Mouse (Mus musculus) adrenal gland, postnatal 36 days (tissue): ENCODE results near the gene Mtmr3. TPM values are rescaled to one million over a fixed set of nuclear protein-coding genes. Genes with fewer than 3 reads are reported as not detected.
A peak's percentile ranks its signal among the peaks of the same experiment; 100 is the strongest.

ENCODE experiments used
- DNase-seq, 2 experiments: peaks; one replicate each; pipeline ENCODE4 v3.0.0; 2021; ENCODE audit warnings: mixed read lengths in 1 of 2
- total RNA-seq, 2 experiments: library from RNA; stranded (reverse); gene quantifications; 2 replicates each; pipeline ENCODE4 v1.2.3; 2021

Mtmr3 gene
- total RNA-seq, 2 experiments from 2014 or later, result 55.6 to 64.4 TPM

GRCm38 (mm10) chr11:4518981-4519380, 75.7 kb downstream of the Mtmr3 start:
- no peak for DNase-seq

- no peak for DNase-seq
Observed at GRCm38 (mm10) chr11:4507421-4507820, 87.2 kb downstream of the Mtmr3 start.

GRCm38 (mm10) chr11:4506486-4506885, 88.2 kb downstream of the Mtmr3 start:
- no peak for DNase-seq

DNA sequence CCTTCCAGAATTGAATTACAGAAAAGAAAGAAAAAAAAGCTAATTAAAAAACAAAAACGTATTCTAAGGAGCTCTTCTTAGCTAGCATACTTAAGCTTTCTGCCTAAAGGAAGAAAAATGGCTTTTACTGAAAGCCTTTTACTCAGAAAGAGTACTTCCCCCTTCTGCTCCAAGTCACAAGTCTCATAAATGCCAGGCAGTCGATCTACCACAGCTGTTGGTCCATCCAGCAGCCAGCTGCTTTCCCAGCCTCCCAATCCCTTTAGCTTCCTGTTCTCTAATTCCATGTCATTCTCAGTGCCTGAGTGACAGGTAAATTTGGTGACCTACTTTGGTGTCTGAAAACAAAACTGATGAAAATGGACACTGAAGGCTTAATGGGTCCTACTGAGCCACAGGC, 92.5 kb downstream of the Mtmr3 start:
- no peak for DNase-seq

GRCm38 (mm10) chr11:4500826-4501225, 93.8 kb downstream of the Mtmr3 start:
- no peak for DNase-seq

DNA sequence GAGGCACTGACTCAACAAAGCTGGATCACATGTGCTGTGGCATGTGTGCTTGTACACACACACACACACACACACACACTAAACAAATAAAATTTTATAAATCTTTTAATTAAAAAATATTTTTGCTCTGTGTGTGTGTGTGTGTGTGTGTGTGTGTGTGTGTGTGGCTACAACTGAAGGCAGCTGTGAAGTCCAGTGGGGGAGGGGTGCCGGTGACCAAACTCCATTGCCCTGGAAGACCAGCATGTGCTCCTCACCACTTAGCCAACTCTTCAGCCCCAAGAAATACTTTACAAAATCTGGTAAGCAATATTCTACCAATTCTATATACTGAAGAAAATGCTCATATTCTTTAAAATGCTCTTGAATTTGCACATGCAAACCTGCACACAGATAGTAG, 94.4 kb downstream of the Mtmr3 start:
- DNase-seq, result no peak

GRCm38 (mm10) chr11:4499456-4499855, 95.2 kb downstream of the Mtmr3 start:
- no peak for DNase-seq

GRCm38 (mm10) chr11:4498774-4499173, 95.9 kb downstream of the Mtmr3 start:
- no peak for DNase-seq

- DNase-seq, result peak in 1 of 2 experiments; percentile 16
Observed at GRCm38 (mm10) chr11:4497501-4498118, 97.1 kb downstream of the Mtmr3 start.

DNA sequence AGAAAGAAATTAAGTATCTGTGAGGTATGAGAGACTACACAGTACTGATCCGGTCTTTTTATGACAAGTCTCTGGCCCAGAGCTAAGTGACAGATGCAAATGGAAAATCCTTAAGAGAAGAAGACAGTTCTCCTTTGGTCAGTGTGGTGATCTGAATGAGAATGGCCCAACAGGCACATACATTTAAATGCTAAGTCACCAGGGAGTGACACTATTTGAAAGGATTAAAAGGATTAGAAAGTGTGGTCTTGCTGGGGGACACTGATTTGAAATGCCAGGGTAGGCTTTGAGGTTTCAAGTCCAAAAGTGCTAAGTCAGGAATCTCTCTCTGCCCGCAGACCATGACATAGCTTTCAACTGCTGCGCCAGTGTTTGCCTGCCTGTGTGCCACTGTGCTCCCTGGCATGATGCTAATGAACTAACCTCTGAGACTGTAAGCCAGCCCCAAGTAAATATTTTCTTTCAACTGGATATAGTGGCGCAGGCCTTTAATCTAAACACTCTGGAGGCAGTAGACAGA, 99.6 kb downstream of the Mtmr3 start:
- no peak for DNase-seq

GRCm38 (mm10) chr11:4489207-4489606, 105.5 kb downstream of the Mtmr3 start:
- DNase-seq, result no peak

DNA sequence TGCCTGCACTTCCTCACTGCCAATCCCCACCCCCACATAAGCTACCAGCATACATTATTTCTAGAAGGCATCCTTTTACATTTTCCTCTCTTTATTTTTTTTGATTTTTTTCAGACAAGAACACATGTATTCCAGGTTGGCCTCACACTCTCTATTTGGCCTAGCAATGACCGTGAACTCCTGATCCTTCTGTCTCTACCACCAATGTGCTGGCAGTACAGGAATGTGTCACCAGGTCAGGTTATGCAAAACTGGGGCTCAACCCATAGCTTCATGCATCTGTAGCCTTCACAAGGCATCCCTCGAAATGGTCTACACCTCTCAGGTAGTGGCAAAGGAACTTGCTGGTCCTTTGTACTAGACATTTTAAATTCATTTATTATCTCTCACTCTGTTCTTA, 105.9 kb downstream of the Mtmr3 start:
- DNase-seq, result no peak

- DNase-seq, result no peak
Observed at GRCm38 (mm10) chr11:4488367-4488766, 106.3 kb downstream of the Mtmr3 start.

- DNase-seq, result no peak
Observed at GRCm38 (mm10) chr11:4487401-4487965, 107.2 kb downstream of the Mtmr3 start.

DNA sequence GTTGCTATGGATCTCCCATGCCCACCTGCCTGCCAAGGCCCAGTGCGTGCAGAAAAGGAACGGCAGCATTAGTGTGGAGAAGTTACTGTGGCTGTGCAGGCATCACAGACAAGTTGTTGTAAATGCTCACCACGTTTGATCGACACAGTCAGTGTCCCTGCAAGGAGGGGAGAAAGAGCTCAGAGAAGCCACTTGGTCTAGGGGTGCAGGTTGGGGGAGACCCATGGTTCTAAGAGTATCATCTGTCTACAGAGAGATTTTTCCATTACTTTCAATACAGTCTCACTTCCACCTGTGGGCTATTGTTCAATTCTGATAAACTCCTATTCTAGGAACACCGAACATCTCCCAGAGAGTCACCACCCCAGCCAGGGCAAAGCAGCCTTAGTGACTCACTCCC, 110.1 kb downstream of the Mtmr3 start:
- DNase-seq, result no peak

DNA sequence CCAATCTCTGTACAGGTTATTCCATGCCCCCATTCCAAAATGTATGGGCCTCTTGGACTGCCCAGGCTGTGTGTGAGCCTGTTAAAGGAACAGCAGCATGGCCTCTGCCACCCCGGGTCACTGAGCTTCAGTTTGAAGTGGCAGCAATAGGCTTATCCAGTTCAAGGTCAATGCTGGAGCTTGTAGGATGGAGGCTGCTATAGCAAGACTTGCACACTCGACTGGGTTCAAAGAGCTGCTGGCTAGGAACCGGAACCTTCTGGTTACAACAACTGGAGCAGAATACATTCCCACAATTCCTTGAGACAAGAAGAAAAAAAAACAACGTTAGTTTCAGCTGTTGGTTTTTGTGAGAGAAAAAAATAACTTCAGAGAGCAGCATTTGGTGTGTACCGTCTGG, 112.0 kb downstream of the Mtmr3 start:
- DNase-seq, result no peak

- no peak for DNase-seq
Observed at GRCm38 (mm10) chr11:4476184-4476697, 118.4 kb downstream of the Mtmr3 start.

GRCm38 (mm10) chr11:4472464-4473179, 122.0 kb downstream of the Mtmr3 start:
- no peak for DNase-seq

- no peak for DNase-seq
Observed at GRCm38 (mm10) chr11:4471734-4472133, 122.9 kb downstream of the Mtmr3 start.

GRCm38 (mm10) chr11:4471251-4471650, 123.4 kb downstream of the Mtmr3 start:
- DNase-seq, result no peak

DNA sequence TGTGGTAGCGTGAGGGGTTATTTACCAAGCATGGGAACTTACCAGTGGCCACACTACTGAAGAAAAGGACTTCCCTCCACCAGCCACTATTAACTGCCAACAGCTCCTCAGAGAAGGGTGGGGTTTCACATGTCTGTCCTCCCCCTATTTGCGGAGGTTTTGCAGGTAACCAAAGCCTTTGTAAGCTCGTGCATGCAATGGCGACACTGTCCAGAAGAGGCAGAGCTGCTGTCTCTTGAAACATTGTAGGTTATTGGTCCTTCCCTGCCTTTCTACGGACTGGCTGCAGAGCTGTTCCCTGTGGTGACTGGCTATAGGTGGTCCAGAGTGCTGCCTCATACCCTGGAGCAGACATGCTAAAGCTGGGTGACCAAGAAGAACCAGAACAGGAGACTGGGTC, 125.6 kb downstream of the Mtmr3 start:
- DNase-seq, result no peak

- no peak for DNase-seq
Observed at GRCm38 (mm10) chr11:4467436-4467835, 127.2 kb downstream of the Mtmr3 start.

- peak in 1 of 2 experiments; percentile 9 for DNase-seq
Observed at GRCm38 (mm10) chr11:4466191-4466590, 128.5 kb downstream of the Mtmr3 start.
